Mouse (Mus musculus): Measurements from ENCODE around the gene Slc41a1. TPM values are rescaled to one million over a fixed set of nuclear protein-coding genes. Genes with fewer than 3 reads are reported as not detected.
A peak's percentile ranks its signal among the peaks of the same experiment; 100 is the strongest.
"Not testable (repeated sequence)": the region's sequence is repeated elsewhere in the genome, so short reads cannot be mapped to it uniquely, and the experiment has no call there.

Gene Slc41a1
- total RNA-seq (2021), result 10 to 100 TPM; 62.5 to 63.0 TPM
- long read RNA-seq, full-length matches to known transcripts, result 64 of 94 reads
- long read RNA-seq, partial matches to known transcripts, result 14 of 94 reads
- long read RNA-seq, other reads (novel, unspliced or antisense), result 16 of 94 reads

DNA sequence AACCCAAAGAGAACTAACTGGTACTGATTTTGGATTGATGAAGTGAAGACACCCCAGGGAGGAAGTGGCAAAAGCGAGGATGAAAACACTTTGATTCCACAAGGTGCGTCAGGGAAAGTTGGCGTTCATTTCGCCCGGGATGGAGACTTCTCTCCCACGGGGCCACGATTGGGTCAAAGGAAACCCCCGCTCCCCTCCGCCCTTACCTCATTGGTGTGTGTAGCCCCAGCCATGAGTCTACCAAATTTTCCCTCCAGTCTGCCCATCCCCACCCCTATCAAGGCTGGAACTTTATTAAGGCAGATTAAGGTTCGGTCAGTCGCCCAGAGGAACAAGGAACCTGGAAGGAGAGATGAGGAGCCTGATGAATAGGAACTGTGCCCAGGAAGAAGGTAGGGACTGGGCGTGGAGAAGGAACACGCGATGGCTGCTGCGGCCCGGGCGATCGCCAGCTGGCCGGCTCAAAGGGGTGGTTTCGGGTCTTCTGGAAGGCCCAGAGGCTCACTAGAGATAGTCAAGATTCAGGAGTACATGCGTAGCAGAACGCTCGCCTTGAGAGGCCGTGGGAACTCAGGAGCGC lies at the start of gene Slc41a1:
Gene Slc41a1, plus strand, starts transcription at position 287 of the 580 bp plus-strand sequence.
- peak in 1 of 2 experiments; percentile 37 for DNase-seq (ENCODE audit: low spot score in 2 of 2)

DNA sequence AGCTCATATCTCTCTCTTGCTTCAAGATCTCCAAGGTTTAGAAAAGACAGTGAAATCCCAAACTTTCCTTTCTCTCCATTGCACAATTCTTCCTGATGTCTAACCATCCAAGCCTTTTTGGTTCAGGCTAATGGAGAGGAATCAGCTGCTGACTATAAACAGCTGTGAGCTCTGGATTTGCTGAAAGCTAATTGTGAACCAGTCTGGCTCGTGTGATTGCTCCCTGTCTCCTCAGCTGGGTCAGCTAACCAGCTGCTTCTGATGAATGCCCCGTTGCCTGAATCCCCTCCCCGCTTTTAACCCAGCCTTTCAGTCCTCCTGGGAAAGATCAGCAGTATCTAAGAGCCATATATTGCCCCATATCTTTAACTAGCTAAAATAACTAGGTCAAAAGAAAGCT lies 32.7 kb upstream of the Slc41a1 start:
- DNase-seq (ENCODE audit: low spot score in 2 of 2), result no peak

DNA sequence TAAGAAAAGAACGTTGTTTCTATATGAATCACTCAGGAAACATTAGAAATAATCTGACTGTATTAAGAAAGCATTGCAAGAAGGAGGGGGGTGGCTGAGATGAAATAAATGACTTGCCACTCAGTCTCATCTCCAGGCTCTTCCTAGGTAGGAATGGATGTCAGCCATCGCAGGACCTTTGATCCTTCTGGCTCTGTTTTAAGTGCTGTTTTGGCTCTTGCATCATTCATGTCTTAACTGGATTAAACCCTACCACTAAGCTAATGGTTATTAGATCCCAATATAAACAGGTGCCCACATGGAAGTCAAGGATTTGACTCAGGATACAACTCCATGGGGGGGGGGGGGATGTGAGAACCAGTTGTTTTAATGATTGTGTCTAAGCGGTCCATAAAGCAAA lies 32.1 kb upstream of the Slc41a1 start:
- no peak for DNase-seq (ENCODE audit: low spot score in 2 of 2)

DNA sequence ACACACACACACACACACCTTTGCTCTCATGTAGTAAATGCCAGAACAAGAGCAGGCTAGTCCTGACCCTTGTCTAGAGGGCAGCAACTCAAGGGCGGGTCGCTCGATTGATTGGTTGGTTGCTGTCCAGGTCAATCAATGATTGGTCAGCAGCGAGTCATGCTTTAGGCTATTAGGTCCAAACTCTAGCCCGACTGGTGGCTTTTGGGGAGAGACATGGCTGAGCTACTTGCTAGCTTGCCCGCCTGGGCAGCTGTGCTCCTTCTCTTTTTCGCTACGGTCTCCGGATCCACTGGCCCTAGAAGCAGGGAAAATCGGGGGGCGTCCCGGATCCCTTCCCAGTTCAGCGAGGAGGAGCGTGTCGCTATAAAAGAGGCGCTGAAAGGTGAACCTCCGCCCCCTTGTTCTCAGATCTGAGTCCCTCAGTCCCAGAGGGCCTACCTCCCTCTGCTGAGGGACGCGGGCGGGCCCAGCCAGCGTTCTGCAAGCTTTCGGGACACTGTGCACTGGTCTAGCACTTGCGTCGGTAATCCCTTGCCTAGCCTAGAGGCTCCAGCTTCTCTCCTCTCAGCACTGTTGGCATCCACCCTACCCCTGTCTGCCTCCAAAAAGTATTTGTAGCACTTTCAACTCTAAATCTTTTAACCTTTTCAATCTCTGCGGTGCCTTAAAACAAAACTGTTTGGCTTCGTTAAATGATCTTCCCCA lies 29.9 kb upstream of the Slc41a1 start, which contains the start of gene Pm20d1:
Gene Pm20d1, plus strand, starts transcription at position 180 of the 708 bp plus-strand sequence.
- DNase-seq (ENCODE audit: low spot score in 2 of 2), result no peak

DNA sequence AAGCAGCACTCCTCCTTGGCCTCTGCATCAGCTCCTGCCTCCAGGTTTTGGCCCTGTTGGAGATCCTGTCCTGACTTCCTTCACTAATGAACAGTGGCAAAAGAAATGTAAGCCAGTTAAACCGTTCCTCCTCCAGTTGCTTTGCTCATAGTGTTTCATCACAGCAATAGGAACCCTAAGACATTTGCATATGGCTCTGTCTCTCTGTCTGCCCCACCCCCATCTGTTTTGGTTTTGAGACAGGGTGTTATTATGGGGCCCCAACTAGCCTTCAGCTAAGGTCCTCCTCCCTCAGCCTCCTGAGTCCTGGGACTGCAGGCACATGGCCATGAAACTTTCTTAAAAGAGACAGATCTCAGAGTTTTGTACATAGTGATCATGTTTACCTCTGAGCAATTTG lies 27.3 kb upstream of the Slc41a1 start:
- DNase-seq (ENCODE audit: low spot score in 2 of 2), result no peak

DNA sequence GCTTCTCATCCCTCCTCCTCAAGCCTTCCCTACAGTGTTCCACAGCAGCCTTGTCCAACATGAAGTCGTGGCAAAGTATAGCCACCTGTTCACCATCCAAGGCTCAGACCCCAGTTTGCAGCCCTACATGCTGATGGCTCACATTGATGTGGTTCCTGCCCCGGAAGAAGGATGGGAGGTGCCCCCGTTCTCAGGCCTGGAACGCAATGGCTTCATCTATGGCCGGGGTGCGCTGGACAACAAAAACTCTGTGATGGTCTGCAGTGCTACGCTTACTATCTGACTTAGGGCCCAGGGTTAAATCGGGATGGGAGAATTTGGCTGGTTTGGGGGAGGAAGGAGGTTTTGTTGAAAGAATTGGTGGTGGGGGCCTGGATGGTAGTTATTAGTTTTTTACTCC lies 26.2 kb upstream of the Slc41a1 start:
- DNase-seq (ENCODE audit: low spot score in 2 of 2), result no peak

DNA sequence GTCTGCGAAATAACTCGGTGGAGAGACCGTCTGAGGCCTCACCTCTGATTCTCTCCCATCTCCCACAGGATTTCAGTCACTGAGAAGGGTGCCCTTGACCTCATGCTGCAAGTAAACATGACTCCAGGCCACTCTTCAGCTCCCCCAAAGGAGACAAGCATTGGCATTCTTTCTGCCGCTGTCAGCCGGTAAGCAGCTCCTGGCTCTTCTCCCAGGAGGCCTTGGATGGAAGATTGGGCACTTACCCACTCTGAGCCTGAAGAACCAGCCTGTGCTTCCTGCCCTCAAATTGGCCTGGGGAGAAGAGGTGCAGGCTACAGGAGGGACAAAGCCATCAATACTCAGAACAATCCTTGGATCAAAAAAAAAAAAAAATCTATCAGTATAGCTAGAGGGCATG lies 24.6 kb upstream of the Slc41a1 start:
- DNase-seq (ENCODE audit: low spot score in 2 of 2), result no peak

DNA sequence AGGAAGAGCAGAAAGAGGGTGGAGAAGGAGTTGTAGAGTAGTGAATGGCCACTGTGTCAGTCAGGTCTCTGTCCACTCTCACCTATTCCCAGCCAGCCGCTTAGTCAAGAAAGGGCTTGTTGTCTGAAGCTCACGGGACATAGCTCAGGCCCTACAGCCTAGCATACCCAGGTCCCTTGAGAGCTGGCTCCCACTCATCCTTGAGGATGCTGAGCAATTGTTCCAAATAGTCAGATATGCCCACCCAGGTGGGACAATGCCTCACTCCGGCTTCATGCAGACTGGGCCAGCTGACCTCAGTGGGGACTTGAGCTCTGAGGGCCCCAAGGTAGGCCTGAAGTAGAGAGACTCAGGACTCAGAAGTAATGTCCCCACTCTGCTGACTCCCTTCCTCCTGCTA lies 23.1 kb upstream of the Slc41a1 start:
- DNase-seq (ENCODE audit: low spot score in 2 of 2), result no peak

DNA sequence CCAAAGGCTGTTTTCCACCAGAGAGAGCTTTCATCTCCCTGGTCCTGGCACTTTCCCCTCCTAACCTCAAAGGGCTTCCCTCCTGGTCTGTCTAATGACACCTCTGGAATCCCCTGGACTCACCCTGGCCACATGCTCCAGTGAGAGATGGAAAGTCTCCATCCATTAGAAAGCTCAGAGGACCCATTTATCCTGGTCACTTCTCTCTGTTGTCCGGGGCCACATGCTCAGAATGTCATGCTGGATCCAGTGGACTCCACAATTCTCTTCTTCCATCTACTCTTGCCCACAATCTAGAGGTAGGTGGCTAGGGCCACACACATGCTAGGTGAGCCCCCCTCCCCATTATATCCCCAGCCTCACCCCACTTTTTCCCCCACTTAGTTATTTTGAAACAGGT lies 18.3 kb upstream of the Slc41a1 start:
- DNase-seq (ENCODE audit: low spot score in 2 of 2), result no peak

DNA sequence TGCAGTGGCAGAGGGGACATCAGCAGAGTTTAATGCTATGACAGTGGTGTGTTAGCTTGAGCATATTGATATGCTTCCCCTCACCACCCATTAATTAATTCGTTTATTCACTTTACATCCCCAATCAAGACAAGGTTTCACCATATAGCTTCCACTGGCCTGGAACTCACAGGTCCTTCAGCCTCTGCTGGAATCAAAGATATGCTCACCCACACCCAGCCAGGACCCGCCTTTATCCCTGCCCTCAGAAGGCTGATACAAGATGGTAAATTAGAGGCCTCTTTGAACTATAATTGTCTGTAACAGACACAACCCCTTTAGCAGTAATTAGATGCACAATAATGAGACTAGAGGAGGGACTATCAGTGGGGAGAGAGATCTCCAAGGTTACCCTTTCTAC lies 17.6 kb upstream of the Slc41a1 start:
- no peak for DNase-seq (ENCODE audit: low spot score in 2 of 2)

DNA sequence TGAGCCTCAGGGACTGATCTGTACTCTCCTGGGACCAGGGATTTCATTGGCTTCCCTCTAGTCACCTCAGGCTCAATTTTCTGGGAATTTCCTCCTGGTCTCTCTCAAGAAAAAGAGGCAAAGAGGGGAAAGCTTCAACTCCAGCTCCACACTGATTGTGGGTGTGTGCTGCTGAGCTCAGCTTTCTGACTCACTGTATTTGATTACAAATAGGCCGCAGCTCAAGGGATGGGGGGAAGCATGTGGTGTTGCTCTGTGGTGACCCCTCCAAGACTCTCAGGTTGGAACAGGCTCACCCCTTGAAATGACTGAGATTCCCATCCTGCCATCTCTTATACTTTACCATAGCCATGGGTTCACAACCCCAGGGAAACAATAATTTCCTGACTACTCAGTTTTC lies 15.9 kb upstream of the Slc41a1 start:
- no peak for DNase-seq (ENCODE audit: low spot score in 2 of 2)

DNA sequence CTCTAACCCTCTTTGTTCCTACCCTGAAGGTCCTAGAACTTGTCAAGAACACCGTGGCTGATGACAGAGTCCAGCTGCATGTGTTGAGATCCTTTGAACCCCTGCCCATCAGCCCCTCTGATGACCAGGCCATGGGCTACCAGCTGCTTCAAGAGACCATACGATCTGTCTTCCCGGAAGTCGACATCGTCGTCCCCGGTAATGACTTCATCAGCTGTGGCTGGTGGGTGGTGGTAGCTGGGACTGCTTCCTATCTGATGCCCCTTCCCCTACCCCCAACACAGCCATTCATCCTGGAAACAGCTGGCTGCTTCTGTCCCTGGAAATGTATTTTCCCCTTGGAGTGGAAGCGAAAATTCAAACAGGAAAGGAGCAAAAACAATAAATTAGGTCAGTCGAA lies 15.3 kb upstream of the Slc41a1 start:
- no peak for DNase-seq (ENCODE audit: low spot score in 2 of 2)

DNA sequence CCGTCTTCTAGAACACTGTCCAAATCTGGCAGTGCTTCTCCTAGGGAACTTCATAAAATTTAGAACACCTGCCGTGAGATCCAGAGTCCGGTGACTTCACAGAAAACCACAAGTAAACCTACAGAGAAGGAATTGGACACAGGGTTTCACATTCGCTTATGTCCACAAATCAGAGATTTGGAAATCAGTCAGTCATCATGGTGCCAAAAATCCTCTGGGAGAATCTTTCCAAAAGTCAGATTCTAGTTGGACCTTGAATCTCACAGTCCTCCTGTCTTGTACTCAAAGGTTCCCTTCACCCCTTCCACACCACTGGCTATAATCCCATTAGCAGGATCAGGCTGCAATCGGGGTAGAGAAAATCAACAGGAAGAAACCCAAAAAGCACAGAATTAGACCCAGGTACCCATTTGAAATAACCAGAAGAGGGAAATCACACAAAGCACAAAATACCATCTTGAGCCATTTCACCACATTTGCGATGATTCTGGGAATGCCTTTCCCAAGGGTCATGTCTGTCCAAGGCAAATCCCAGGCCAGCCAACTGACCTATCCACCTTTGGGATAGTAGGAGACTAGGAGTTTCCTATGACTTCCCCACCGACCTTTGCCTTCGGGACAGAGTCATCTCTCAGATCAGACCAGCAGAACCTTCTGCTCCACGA lies 14.5 kb upstream of the Slc41a1 start:
- no peak for DNase-seq (ENCODE audit: low spot score in 2 of 2)

DNA sequence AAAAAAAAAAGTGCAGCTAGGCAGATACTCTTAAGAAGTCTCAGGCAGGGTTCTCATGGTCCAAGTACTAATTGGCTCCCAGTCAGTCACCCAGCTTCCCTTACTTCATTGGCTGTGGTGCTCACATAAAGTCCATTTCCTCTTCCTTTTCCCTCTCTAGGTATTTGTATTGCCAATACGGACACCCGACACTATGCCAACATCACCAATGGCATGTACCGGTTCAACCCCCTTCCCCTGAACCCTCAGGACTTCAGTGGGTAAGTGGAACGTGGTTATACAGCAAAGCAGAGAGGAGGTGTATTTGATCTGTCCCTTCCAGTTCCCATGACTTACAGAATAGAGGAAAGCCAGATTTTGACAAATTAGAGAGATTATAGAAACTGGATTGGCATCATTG lies 13.6 kb upstream of the Slc41a1 start:
- DNase-seq (ENCODE audit: low spot score in 2 of 2), result no peak

DNA sequence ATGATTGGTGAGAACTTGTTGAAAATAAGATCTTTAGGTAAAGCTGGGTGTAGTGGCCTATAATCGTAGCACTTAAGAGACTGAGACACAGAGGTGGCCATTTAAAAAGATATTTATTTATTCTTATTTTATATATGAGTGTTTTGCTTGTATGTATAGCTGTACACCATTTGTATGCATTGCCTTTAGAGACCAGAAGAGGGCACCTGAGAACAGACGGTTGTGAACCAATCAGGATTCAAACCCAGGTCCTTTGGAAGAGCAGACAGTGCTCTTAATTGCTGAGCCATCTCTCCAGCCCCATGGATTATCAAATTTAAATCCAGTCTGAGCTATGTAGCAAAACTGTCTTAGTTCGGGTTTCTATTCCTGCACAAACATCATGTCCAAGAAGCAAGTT lies 13.1 kb upstream of the Slc41a1 start:
- no peak for DNase-seq (ENCODE audit: low spot score in 2 of 2)

DNA sequence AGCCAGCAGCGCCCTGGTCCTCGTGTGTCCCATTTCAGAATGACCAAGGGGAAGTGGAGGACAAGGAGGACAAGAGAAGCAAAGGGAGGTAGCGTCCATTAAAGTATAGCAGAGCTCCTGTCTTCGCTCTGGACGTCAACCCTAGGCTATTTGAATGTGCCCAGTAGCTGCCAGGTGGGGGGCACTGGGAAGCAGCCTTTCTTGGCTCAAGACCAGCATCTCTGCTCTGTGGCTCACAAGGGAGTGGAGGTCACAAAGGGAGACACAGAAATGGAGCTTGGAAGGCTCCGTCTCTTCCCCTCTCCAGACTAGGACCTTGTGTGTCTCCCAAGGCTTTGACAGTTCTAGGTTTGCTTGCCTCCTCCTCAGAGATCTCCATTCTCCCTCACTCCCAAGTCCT lies 10.4 kb upstream of the Slc41a1 start:
- DNase-seq (ENCODE audit: low spot score in 2 of 2), result no peak

DNA sequence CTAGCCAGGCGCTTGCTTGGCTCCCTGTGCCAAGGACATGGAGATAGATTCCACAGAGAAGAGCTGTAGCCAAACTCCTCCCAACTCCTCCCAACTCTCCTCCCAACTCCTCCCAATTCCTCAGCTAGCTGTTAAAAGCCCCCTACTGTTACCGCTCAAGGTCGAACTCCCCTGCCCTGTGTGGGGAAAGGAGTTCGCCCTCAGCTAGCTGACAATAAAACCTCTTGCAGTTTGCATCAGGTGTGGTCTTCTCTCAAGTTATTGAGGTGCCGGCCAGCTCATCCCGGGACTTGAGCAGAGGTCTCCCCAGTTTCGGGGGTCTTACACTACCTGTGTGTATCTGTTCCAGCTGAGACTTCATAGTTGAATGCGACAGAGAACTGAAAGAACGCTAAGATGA lies 6.9 kb upstream of the Slc41a1 start:
- not testable (repeated sequence) for DNase-seq (ENCODE audit: low spot score in 2 of 2)

DNA sequence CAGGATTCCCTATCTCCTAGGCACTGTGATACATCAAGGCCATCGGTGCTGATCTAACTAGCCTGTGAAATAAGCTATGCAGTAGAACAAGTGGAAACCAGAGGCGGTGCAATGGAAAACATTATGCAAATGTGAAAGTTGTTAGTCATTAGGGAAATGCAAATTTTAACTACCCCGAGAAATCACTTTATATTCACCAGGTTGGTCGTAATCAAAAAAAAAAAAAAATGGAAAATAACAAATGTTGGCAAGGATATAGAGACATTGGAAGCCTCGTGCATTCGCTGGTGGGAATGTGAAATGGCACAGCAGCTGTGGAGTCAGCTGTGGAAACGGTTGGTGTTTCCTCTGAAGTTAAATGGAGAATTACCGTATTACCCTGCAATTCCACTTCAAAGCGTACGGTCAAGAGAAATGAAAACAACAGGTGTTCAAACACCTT lies 6.4 kb upstream of the Slc41a1 start:
- peak in 1 of 2 experiments; percentile 70 for DNase-seq (ENCODE audit: low spot score in 2 of 2)

DNA sequence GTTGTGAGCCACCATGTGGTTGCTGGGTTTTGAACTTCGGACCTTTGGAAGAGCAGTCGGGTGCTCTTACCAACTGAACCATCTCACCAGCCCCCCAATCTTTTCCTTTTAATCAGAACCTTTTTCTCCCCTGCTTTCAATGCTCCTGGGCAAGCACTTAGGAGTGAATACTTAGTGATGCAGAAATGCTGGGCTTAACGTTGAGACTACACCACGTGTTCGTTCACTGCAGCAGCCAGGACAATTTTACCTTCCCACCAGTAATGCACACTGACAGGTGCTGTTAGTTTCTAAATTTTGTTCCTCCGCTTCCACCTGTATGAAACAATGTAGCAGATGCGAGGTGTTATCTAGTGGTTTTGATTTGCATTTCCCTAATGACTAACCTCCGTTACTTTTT lies 5.0 kb upstream of the Slc41a1 start:
- no peak for DNase-seq (ENCODE audit: low spot score in 2 of 2)

DNA sequence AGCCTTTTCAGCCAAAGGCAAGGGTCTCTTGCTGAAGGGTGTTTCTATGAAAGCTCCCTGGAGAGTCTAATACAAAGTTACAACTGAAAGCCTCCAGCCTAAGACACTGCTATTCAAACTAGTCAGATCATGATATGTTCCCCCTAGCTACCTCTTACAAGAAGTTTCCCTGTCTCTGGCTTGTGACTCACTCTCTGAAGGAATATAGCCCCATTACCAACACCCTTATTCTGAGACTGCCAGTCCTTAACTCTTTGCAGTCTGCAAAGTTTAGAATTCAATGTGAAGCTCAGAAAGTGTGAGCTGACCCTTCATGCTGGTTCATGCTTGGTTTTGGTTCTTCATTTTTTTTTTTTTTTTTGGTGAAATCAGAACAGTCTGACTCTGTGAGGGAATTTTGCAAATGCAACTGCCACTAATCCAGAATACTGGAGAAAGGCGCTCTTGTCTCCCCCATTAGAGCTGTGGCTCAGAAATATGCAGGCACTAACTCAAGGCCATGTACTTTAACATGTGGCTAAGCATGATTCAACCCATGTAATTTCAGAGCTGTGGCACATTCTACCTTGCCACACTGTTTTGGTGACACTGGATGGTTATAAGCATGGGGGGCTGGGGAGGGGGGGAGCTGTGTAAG lies 4.3 kb upstream of the Slc41a1 start:
- DNase-seq (ENCODE audit: low spot score in 2 of 2), result no peak

DNA sequence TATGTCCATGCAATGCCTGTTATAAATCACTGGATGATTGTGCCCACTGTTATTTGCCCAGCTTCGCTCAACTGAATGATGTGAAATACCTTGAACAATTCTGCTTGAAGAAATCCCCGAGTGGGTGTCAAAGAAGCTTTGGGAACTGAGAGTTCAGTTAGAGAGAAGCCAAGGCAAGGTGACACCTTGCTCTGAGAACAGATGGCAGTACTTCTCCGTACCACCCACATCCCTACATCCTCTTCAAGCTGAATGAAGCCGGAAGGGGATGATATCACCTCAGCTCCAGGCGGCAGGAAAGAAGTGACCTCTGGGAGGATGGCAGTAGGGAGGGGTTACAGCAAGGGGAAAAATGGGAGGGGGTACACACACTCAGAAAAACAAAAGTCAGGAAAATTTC lies 3.7 kb upstream of the Slc41a1 start:
- DNase-seq (ENCODE audit: low spot score in 2 of 2), result no peak

Measured in layer of hippocampus, adult 18-20 months (tissue).